Mouse (Mus musculus): ENCODE results near the gene Atad3a. TPM values are rescaled to one million over a fixed set of nuclear protein-coding genes. Genes with fewer than 3 reads are reported as not detected.
A peak's percentile ranks its signal among the peaks of the same experiment; 100 is the strongest.
"Not testable (repeated sequence)": the region's sequence is repeated elsewhere in the genome, so short reads cannot be mapped to it uniquely, and the experiment has no call there.

Atad3a gene
- polyA plus RNA-seq, 1 experiment from 2014 or later, result 82.6 TPM

GRCm38 (mm10) chr4:155790021-155790489 lies 29.2 kb upstream of the Atad3a start, which contains the start of gene Ankrd65:
Gene Ankrd65, plus strand, starts transcription at chr4:155790439.
- Histone ChIP-seq H3K36me3 (ENCODE audit: control insufficient read depth, insufficient read depth, low read length) (no peaks in the 10 kb centered on the region), H3K4me1 (ENCODE audit: control insufficient read depth, insufficient read depth, low read length) (no peaks in the 10 kb centered on the region), H3K4me2 (ENCODE audit: low read depth, low read length) (no peak within 1 kb of the TSS), H3K9me3 (ENCODE audit: control insufficient read depth, low read length) (no peaks in the 10 kb centered on the region), H3K4me3 (ENCODE audit: low read depth, low read length) (no peak within 1 kb of the TSS), H3K27me3 (ENCODE audit: control insufficient read depth, insufficient read depth, low read length) (no peaks in the 10 kb centered on the region), H3K9ac (replicated peaks; ENCODE audit: low read depth, low read length) (no peak within 1 kb of the TSS), H3K27ac (ENCODE audit: low read depth, low read length) (no peak within 1 kb of the TSS)
- WGBS, result 78% methylated on average over 3 of the region's 3 CpGs
- ATAC-seq (ENCODE audit: low read depth), result no peak

GRCm38 (mm10) chr4:155788833-155789232 lies 27.9 kb upstream of the Atad3a start:
- H3K27me3 ChIP-seq (ENCODE audit: control insufficient read depth, insufficient read depth, low read length); H3K4me1 ChIP-seq (ENCODE audit: control insufficient read depth, insufficient read depth, low read length); H3K4me3 ChIP-seq (ENCODE audit: low read depth, low read length); H3K27ac ChIP-seq (ENCODE audit: low read depth, low read length); H3K9ac ChIP-seq (replicated peaks; ENCODE audit: low read depth, low read length); H3K36me3 ChIP-seq (ENCODE audit: control insufficient read depth, insufficient read depth, low read length); H3K9me3 ChIP-seq (ENCODE audit: control insufficient read depth, low read length); ATAC-seq (ENCODE audit: low read depth); H3K4me2 ChIP-seq (ENCODE audit: low read depth, low read length): not testable (repeated sequence)
- WGBS, result 84% methylated on average over 4 of the region's 4 CpGs

- H3K4me3 ChIP-seq (ENCODE audit: low read depth, low read length), result no peak overlapping the region
- H3K36me3 ChIP-seq (ENCODE audit: control insufficient read depth, insufficient read depth, low read length), result no peaks in the 10 kb centered on the region
- H3K4me2 ChIP-seq (ENCODE audit: low read depth, low read length), result no peak overlapping the region
- ATAC-seq (ENCODE audit: low read depth), result no peak
- no peak overlapping the region for H3K9ac ChIP-seq (replicated peaks; ENCODE audit: low read depth, low read length)
- WGBS, result 82% methylated on average over 3 of the region's 3 CpGs
- no peaks in the 10 kb centered on the region for H3K27me3 ChIP-seq (ENCODE audit: control insufficient read depth, insufficient read depth, low read length)
- H3K4me1 ChIP-seq (ENCODE audit: control insufficient read depth, insufficient read depth, low read length), result peaks cover 5% of the 10 kb centered on the region; the same call in 1 of the 2 replicates
- H3K9me3 ChIP-seq (ENCODE audit: control insufficient read depth, low read length), result no peaks in the 10 kb centered on the region
- no peak overlapping the region for H3K27ac ChIP-seq (ENCODE audit: low read depth, low read length)
These were observed 27.4 kb upstream of the Atad3a start for GRCm38 (mm10) chr4:155788300-155788699.

GRCm38 (mm10) chr4:155785819-155786218 lies 24.9 kb upstream of the Atad3a start, which contains the start of gene Tmem88b:
Gene Tmem88b, minus strand, starts transcription at chr4:155785874.
- H3K9ac ChIP-seq (replicated peaks; ENCODE audit: low read depth, low read length), result peak within 1 kb of the TSS; percentile 85

GRCm38 (mm10) chr4:155785246-155785645 lies 24.4 kb upstream of the Atad3a start:
- H3K27ac ChIP-seq (ENCODE audit: low read depth, low read length), result no peak overlapping the region
- H3K4me1 ChIP-seq (ENCODE audit: control insufficient read depth, insufficient read depth, low read length), result peaks cover 7% of the 10 kb centered on the region; the same call in 1 of the 2 replicates
- 86% methylated on average over 10 of the region's 10 CpGs for WGBS
- H3K9ac ChIP-seq (replicated peaks; ENCODE audit: low read depth, low read length), result no peak overlapping the region
- H3K36me3 ChIP-seq (ENCODE audit: control insufficient read depth, insufficient read depth, low read length), result no peaks in the 10 kb centered on the region
- H3K4me2 ChIP-seq (ENCODE audit: low read depth, low read length), result no peak overlapping the region
- ATAC-seq (ENCODE audit: low read depth), result no peak
- H3K9me3 ChIP-seq (ENCODE audit: control insufficient read depth, low read length), result no peaks in the 10 kb centered on the region
- no peaks in the 10 kb centered on the region for H3K27me3 ChIP-seq (ENCODE audit: control insufficient read depth, insufficient read depth, low read length)
- no peak overlapping the region for H3K4me3 ChIP-seq (ENCODE audit: low read depth, low read length)

More at GRCm38 (mm10) chr4:155785819-155786218, 24.9 kb upstream of the Atad3a start, which contains the start of gene Tmem88b:
- Histone ChIP-seq H3K4me3 (ENCODE audit: low read depth, low read length) (peak within 1 kb of the TSS; percentile 61), H3K4me2 (ENCODE audit: low read depth, low read length) (peak within 1 kb of the TSS; percentile 63), H3K4me1 (ENCODE audit: control insufficient read depth, insufficient read depth, low read length) (peaks cover 7% of the 10 kb centered on the region; the same call in 1 of the 2 replicates), H3K9me3 (ENCODE audit: control insufficient read depth, low read length) (no peaks in the 10 kb centered on the region), H3K36me3 (ENCODE audit: control insufficient read depth, insufficient read depth, low read length) (no peaks in the 10 kb centered on the region), H3K27ac (ENCODE audit: low read depth, low read length) (peak within 1 kb of the TSS; percentile 88; the same call in 1 of the 2 replicates), H3K27me3 (ENCODE audit: control insufficient read depth, insufficient read depth, low read length) (no peaks in the 10 kb centered on the region)
- ATAC-seq (ENCODE audit: low read depth), result no peak
- WGBS, result 68% methylated on average over 5 of the region's 5 CpGs

GRCm38 (mm10) chr4:155784081-155784701 lies 23.3 kb upstream of the Atad3a start:
- under 1% methylated on average over 46 of the region's 52 CpGs for WGBS
- Histone ChIP-seq H3K4me2 (ENCODE audit: low read depth, low read length) (peak overlapping the region; percentile 63), H3K36me3 (ENCODE audit: control insufficient read depth, insufficient read depth, low read length) (no peaks in the 10 kb centered on the region), H3K27me3 (ENCODE audit: control insufficient read depth, insufficient read depth, low read length) (no peaks in the 10 kb centered on the region), H3K4me1 (ENCODE audit: control insufficient read depth, insufficient read depth, low read length) (peaks cover 7% of the 10 kb centered on the region; the same call in 1 of the 2 replicates), H3K9ac (replicated peaks; ENCODE audit: low read depth, low read length) (peak overlapping the region; percentile 85), H3K9me3 (ENCODE audit: control insufficient read depth, low read length) (no peaks in the 10 kb centered on the region), H3K27ac (ENCODE audit: low read depth, low read length) (peak overlapping the region; percentile 88), H3K4me3 (ENCODE audit: low read depth, low read length) (peak overlapping the region; percentile 61)
- ATAC-seq (ENCODE audit: low read depth), result peak; percentile 89

- H3K27me3 ChIP-seq (ENCODE audit: control insufficient read depth, insufficient read depth, low read length), result no peaks in the 10 kb centered on the region
- peak overlapping the region; percentile 88 for H3K27ac ChIP-seq (ENCODE audit: low read depth, low read length)
- 38% methylated on average over 16 of the region's 16 CpGs for WGBS
- H3K36me3 ChIP-seq (ENCODE audit: control insufficient read depth, insufficient read depth, low read length), result no peaks in the 10 kb centered on the region
- peaks cover 7% of the 10 kb centered on the region; the same call in 1 of the 2 replicates for H3K4me1 ChIP-seq (ENCODE audit: control insufficient read depth, insufficient read depth, low read length)
- no peak; the same call in 1 of the 2 replicates for ATAC-seq (ENCODE audit: low read depth)
- no peaks in the 10 kb centered on the region for H3K9me3 ChIP-seq (ENCODE audit: control insufficient read depth, low read length)
- peak overlapping the region; percentile 85 for H3K9ac ChIP-seq (replicated peaks; ENCODE audit: low read depth, low read length)
- H3K4me3 ChIP-seq (ENCODE audit: low read depth, low read length), result peak overlapping the region; percentile 61
- H3K4me2 ChIP-seq (ENCODE audit: low read depth, low read length), result peak overlapping the region; percentile 63
These were observed 22.7 kb upstream of the Atad3a start for GRCm38 (mm10) chr4:155783486-155784080.

- WGBS, result 23% methylated on average over 6 of the region's 6 CpGs
These were observed 20.0 kb upstream of the Atad3a start for GRCm38 (mm10) chr4:155780895-155781294.

GRCm38 (mm10) chr4:155779498-155779897 lies 18.6 kb upstream of the Atad3a start:
- H3K4me3 ChIP-seq (ENCODE audit: low read depth, low read length), result no peak overlapping the region
- H3K4me2 ChIP-seq (ENCODE audit: low read depth, low read length), result no peak overlapping the region
- H3K27me3 ChIP-seq (ENCODE audit: control insufficient read depth, insufficient read depth, low read length), result no peaks in the 10 kb centered on the region
- no peak for ATAC-seq (ENCODE audit: low read depth)
- H3K27ac ChIP-seq (ENCODE audit: low read depth, low read length), result no peak overlapping the region
- H3K9ac ChIP-seq (replicated peaks; ENCODE audit: low read depth, low read length), result no peak overlapping the region
- H3K36me3 ChIP-seq (ENCODE audit: control insufficient read depth, insufficient read depth, low read length), result no peaks in the 10 kb centered on the region
- WGBS, result 79% methylated on average over 4 of the region's 4 CpGs
- no peaks in the 10 kb centered on the region for H3K9me3 ChIP-seq (ENCODE audit: control insufficient read depth, low read length)
- peaks cover 14% of the 10 kb centered on the region; the same call in 1 of the 2 replicates for H3K4me1 ChIP-seq (ENCODE audit: control insufficient read depth, insufficient read depth, low read length)

More at GRCm38 (mm10) chr4:155780895-155781294, 20.0 kb upstream of the Atad3a start:
- peaks cover 7% of the 10 kb centered on the region; the same call in 1 of the 2 replicates for H3K4me1 ChIP-seq (ENCODE audit: control insufficient read depth, insufficient read depth, low read length)
- H3K4me2 ChIP-seq (ENCODE audit: low read depth, low read length), result no peak overlapping the region
- H3K36me3 ChIP-seq (ENCODE audit: control insufficient read depth, insufficient read depth, low read length), result no peaks in the 10 kb centered on the region
- no peak overlapping the region for H3K4me3 ChIP-seq (ENCODE audit: low read depth, low read length)
- no peaks in the 10 kb centered on the region for H3K27me3 ChIP-seq (ENCODE audit: control insufficient read depth, insufficient read depth, low read length)
- ATAC-seq (ENCODE audit: low read depth), result no peak
- no peak overlapping the region for H3K27ac ChIP-seq (ENCODE audit: low read depth, low read length)
- no peak overlapping the region for H3K9ac ChIP-seq (replicated peaks; ENCODE audit: low read depth, low read length)
- no peaks in the 10 kb centered on the region for H3K9me3 ChIP-seq (ENCODE audit: control insufficient read depth, low read length)
